Mouse (Mus musculus): Measurements from ENCODE around the gene Amot.

The Amot gene

DNA sequence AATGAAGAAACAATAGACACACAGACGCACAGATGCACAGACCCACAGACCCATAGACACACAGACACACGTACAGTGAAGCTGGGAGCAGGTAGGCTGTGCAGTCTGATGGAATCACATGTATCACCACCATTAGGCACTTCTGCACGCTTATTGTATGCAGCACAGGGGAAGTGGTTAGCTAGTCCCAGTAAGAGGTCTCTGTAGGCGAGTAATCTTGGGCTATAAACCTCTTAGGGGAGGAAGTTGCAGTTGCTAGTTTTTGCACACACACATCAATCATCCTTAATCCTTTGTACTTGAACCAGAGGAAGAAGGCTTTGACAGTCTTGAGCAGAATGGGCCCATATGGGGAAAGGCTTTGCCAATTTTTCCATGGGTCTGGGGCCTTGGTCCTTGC is 71.3 kb downstream of the Amot start:
- TF ChIP-seq GATA4 (IDR thresholded peaks at IDR 0.05; ENCODE audit: insufficient replicate concordance, low read length) = no peak

GRCm38 (mm10) chrX:145430836-145431570 is 74.0 kb downstream of the Amot start:
- TF ChIP-seq GATA4 (IDR thresholded peaks at IDR 0.05; ENCODE audit: insufficient replicate concordance, low read length) = no peak

GRCm38 (mm10) chrX:145428811-145429210 is 76.2 kb downstream of the Amot start:
- TF ChIP-seq GATA4 (IDR thresholded peaks at IDR 0.05; ENCODE audit: insufficient replicate concordance, low read length) = no peak

DNA sequence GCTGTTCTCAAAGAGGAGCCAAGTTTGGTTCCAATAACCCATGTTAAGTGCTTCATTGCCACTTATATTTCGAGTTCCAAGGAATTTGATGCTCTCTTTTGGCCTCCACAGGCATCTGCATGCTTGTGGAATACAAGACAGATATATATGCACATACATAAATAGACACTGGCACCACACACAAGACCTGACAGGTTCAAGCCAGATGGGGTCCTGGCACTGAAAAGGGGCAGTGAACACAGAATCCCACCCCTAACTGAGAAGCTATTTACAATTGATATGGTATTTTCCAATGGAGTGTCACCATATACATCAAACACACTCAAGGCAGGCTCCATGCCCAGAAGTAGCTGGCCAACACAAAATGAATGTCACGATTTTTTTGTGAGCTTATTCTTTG is 81.0 kb downstream of the Amot start:
- no peak for TF ChIP-seq GATA4 (IDR thresholded peaks at IDR 0.05; ENCODE audit: insufficient replicate concordance, low read length)

DNA sequence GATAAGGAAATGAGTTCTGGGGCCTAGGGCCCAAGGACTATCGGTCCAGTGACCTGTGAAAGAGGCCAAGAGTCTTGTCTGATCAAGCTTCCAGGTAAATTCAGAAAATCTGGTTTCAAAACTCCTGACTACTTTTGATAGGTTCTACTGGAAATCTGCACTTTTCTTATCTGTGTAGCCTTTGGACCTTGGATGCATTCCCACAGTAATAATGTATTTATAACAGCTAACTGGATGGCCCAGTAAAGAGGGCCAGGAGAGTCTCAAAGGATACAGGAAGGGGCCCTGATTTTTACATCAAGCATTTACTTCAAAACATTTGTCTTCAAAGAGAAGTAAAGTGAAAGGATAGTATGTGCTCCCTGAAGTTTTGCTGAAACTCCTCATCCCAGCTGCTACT is 90.7 kb downstream of the Amot start:
- TF ChIP-seq GATA4 (IDR thresholded peaks at IDR 0.05; ENCODE audit: insufficient replicate concordance, low read length) = no peak

- TF ChIP-seq GATA4 (IDR thresholded peaks at IDR 0.05; ENCODE audit: insufficient replicate concordance, low read length) = no peak
Observed at GRCm38 (mm10) chrX:145411425-145411824, 93.6 kb downstream of the Amot start.

DNA sequence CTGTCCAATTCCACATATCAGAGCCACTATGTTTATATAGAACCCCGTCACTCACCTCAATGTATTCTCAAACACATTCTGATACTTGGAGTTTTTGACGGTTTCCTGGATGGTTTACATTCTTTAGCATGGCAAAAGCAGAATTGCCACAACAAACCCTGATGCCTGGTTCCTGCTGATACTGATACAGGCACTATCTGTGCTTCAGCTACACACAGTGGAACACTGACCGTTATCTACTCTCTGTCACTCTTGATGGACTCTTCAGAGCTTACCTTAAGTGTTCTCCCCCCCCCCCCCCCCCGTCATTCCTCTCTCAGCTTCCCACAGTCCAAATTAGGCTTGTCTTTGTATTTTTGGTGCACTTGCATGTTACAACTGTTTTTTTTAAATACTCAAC is 98.9 kb downstream of the Amot start:
- no peak for TF ChIP-seq GATA4 (IDR thresholded peaks at IDR 0.05; ENCODE audit: insufficient replicate concordance, low read length)

DNA sequence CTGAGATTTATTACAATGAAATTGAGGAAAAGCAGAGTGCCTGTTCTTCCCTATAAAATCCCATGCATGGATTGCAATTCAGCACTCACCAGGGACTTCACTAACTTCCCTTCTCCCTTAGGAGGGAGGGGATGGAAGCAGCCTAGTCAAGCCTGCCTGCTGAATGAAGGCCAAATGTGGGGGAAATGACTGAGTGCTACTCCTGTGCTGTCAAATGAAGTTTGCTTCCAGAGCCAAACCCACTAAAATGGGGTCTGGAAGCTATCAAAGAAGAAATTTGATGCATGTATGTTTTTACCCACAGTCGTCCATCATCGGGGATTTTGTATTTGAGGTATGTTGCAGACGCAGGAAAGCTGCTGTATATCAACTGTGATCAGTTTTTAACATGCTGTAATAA is 103.1 kb downstream of the Amot start:
- no peak for TF ChIP-seq GATA4 (IDR thresholded peaks at IDR 0.05; ENCODE audit: insufficient replicate concordance, low read length)

GRCm38 (mm10) chrX:145399236-145399635 is 105.7 kb downstream of the Amot start:
- no peak for TF ChIP-seq GATA4 (IDR thresholded peaks at IDR 0.05; ENCODE audit: insufficient replicate concordance, low read length)
